Mouse (Mus musculus): ENCODE measurements around the gene Ssxb8.
"Not testable (repeated sequence)": the region's sequence is repeated elsewhere in the genome, so short reads cannot be mapped to it uniquely, and the experiment has no call there.

The Ssxb8 gene

DNA sequence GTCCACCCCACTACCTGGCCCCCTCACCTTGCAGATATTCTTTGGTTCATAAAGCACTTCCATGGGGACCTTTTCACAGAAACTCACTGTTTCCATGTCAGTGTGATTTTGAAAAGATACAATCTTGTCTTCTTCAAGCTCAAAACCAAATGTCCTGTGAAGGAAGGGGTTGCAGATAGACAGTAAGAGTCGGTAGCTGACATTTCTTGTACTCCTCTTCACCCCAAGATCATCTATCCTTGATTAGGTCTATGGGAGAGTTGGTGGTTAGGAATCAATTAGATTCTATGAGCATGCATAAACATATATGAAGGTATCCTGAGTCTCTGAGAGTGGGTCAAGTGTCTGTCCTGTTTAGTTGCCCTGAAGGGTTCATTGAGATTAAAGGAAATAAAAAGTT is at the start of gene Ssxb8:
Gene Ssxb8, minus strand, starts transcription at position 101 of the 400 bp plus-strand sequence.
- not testable (repeated sequence) for DNase-seq

- DNase-seq, result peak in 1 of 2 experiments; percentile 29
Measured at GRCm38 (mm10) chrX:8732907-8733306, 42.3 kb upstream of the Ssxb8 start.

DNA sequence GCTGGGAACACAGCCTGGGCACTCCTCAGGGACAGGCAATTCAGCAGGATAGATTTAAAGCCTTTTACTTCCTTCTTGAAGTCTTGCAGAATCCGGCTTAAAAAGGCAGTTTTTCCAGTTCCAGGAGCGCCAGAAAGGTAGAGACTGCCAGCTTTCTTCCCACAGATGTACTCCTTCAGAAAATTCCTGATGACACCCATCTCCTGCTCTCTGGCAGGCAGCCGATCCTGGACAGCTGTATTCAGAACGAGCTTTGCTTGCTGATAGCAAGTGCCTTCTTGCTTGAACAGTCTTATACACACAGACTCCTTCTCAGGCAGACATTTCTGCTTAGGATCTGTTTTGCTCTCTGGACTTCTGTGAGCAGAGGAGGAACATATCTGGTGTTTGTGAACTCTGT is 27.6 kb downstream of the Ssxb8 start:
- DNase-seq, result no peak

All from kidney, postnatal 25 days (tissue).